Mouse (Mus musculus) liver, adult 2 months (tissue): ENCODE measurements at regions not wholly inside any gene's neighbourhood (a gene's known extent, or its start where the extent isn't known, plus 50 kb on each side); places are given as distances from the start of the nearest gene placed in this dataset.

Experiments
- CTCF ChIP-seq: fragments of 200-500 bp; IDR thresholded peaks from 2 replicates; pipeline ENCODE4 v1.5.1; 2011; ENCODE audit warnings: low read depth, low read length, control low read depth
- POLR2A ChIP-seq: fragments of 200-500 bp; IDR thresholded peaks from 2 replicates; pipeline ENCODE4 v1.6.1; 2011; ENCODE audit warnings: low read length, control low read depth; ENCODE audit not compliant: insufficient read depth; ENCODE audit errors: extremely low read depth

GRCm38 (mm10) chr8:8985395-8985794 is 295.1 kb upstream of the Arglu1 start:
- no peak for TF ChIP-seq POLR2A
- TF ChIP-seq CTCF, result no peak
